Mouse (Mus musculus) neural tube, embryonic 12.5 days (tissue): ENCODE measurements around the gene Fbxo2. TPM values are rescaled to one million over a fixed set of nuclear protein-coding genes. Genes with fewer than 3 reads are reported as not detected.

Experiments
- microRNA-seq: library from miRNA; unstranded; fragments of <30 nt; microRNA quantifications from one replicate; pipeline ENCODE4, GENCODE M21; 2017
- polyA plus RNA-seq: library from polyadenylated mRNA; unstranded; fragments of >200 nt; fragmentation: Nextera tagmentation; extraction: Ambion mirVana; gene quantifications from 2 replicates; pipeline ENCODE4 v1.2.1, GENCODE M21; 2016

Gene Fbxo2
- polyA plus RNA-seq, 1 experiment from 2014 or later = 4.0 TPM

Small RNAs within 50 kb of the gene (microRNA-seq; reads per million reads assigned to microRNA genes)
- not detected for gene Mir7022

Other genes with a start within 250 kb of the Fbxo2 start
- 33.9 and 35.4 TPM in 2 replicates for gene Plod1, start 223.9 kb upstream of the Fbxo2 start, polyA plus RNA-seq
- 24.4 and 27.2 TPM in 2 replicates for gene 2510039O18Rik, start 219.7 kb upstream of the Fbxo2 start, polyA plus RNA-seq
- 0.45 TPM in 1 of 2 replicates, not detected in the other for gene Nppb, start 174.8 kb upstream of the Fbxo2 start, polyA plus RNA-seq
- gene Nppa, start 159.9 kb upstream of the Fbxo2 start, polyA plus RNA-seq = 3.1 and 5.0 TPM in 2 replicates
- 26.6 and 29.1 TPM in 2 replicates for gene Clcn6, start 121.8 kb upstream of the Fbxo2 start, polyA plus RNA-seq
- gene Mthfr, start 121.5 kb upstream of the Fbxo2 start, polyA plus RNA-seq = 27.8 and 30.7 TPM in 2 replicates
- 9.4 and 10.2 TPM in 2 replicates for gene Agtrap, start 72.6 kb upstream of the Fbxo2 start, polyA plus RNA-seq
- gene Mad2l2, start 30.2 kb upstream of the Fbxo2 start, polyA plus RNA-seq = 89.3 and 90.6 TPM in 2 replicates
- gene Draxin, start 29.9 kb upstream of the Fbxo2 start, polyA plus RNA-seq = 11.8 and 12.4 TPM in 2 replicates
- gene Fbxo6, start 8.5 kb upstream of the Fbxo2 start, polyA plus RNA-seq = 13.9 and 16.1 TPM in 2 replicates
- gene Fbxo44, start 139 bp upstream of the Fbxo2 start, polyA plus RNA-seq = 79.5 and 82.3 TPM in 2 replicates
- 17.7 and 21.3 TPM in 2 replicates for gene Disp3, start 127.3 kb downstream of the Fbxo2 start, polyA plus RNA-seq